Mouse (Mus musculus) c-Kit-positive CD71-positive TER-119-negative erythroid progenitor cells, embryonic 14.5 days (primary cell): Measurements from ENCODE around the gene Tm4sf1.

ENCODE experiments used
- DNase-seq: peaks from one replicate; pipeline ENCODE4 v3.0.0-alpha.2; 2013; ENCODE audit warnings: low read depth

The Tm4sf1 gene

DNA sequence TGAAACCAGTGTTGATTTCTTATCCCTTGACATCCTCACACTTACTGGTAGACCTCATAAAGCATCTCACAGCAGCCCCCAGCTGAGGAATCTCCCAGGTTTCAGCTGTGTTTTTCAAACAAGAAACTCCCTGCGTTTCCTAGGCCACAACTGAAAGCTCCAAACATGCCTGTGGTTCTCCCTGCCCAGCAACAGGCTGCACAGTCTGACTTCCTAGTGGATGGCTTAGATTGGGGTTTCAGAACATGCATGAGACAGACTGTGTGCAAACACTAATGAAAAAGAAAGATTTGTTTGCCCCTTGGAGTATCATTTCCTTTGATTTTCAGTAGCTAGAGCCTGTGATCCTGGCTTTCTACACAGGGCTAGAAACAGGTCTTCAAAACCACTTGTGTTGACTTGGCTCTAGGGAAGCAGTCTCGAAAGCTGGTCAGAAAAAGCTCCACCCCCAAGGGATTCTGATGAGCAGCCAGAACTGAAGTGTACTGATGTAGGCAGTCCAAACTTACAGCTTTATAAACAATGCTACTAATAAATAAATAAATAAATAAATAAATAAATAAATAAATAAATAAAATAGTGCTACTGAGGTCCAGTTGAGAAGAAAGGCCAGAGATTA, at the start of gene Tm4sf1:
Gene Tm4sf1 (minus strand): TSS at position 68 of the 619 bp plus-strand sequence.
- no peak for DNase-seq

DNA sequence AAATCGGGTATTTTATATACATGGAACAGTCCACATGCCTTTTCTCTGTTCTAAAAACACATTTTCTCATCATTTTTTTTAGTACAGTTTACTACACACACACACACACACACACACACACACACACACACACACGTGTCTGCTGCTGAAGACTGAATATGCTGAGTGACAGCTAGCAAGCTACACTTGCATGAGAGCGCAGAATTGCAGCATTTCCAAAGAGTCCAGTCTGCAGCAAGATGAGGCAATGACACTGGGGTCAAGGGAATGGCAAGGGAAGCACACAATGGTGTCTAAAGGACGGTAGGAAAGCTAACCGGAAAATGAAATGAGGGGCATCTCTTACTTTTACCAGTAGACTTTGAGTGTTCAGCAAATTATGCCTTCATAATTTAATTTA, 43.0 kb upstream of the Tm4sf1 start:
- DNase-seq, result no peak

DNA sequence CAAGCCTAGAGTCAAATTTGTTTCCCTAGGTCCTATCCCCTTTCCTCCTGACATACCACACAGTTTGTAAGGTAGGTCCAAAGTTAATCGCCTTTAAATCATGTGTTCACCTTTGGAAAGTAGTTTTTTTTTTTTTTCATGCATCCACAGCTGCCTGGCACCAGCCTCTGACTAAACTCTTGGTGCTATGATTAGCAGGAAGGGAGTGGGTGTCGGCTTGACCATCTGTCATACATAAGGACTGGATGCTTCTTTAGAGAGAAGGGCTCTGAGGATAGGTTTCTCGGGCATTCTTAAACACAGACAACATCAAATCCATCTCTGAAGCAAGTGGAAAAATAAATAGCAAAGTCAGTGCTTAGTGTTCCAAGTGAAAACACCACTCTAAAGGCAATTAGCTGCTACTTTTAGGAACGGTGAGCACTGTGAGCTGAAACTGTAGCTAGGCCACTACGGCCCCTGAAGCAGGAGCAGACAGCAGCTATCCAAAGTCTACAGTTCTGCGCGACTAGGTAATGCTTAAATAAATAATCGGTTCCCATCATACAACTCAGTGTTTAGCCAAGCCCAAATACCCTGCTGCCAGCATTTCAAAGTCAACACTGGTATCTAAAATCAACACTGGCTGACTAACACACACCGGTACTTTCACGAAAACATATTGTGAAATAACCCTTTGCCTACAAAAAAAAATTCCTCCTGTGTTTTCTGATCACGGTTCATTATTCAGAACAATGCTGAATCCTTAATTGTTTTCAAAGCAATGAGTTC, 42.2 kb upstream of the Tm4sf1 start:
- no peak for DNase-seq

DNA sequence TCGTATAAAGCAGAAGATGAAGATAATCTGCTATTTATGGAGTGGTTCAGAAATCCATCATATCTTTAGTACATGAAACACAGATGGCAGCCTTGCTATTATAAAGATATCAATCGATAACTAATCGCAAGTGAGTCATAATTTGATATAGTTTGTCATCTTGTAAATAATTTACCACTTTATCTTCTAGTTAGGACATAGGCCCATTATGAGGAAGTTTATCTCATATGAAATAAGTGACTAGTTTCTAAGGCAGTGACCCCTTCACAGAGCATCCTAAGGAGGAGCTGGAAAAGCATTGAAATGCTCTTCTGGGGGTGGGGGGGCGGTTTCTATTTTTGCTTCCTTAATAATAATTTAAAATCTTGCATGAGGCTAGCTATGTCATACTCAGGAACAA, 41.2 kb upstream of the Tm4sf1 start:
- no peak for DNase-seq

DNA sequence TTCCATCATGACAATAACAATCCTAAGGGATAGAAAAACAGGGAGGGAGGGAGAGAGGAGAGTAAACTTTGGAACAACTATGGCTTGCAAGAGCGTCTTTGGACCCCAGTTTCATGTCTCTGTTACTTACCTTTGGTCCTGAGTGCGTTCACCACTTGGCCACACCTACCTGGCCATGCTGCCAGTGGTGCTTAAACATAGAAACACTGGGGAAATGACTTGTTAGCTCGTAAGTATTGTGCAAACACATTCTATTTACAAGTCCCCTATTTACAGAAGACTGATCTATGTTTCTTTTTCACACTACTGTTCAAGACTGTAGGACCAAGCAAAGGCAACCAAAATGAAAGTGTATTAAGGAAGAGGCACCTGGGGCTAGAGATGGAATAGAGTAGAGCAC, 39.5 kb upstream of the Tm4sf1 start:
- DNase-seq, result no peak

DNA sequence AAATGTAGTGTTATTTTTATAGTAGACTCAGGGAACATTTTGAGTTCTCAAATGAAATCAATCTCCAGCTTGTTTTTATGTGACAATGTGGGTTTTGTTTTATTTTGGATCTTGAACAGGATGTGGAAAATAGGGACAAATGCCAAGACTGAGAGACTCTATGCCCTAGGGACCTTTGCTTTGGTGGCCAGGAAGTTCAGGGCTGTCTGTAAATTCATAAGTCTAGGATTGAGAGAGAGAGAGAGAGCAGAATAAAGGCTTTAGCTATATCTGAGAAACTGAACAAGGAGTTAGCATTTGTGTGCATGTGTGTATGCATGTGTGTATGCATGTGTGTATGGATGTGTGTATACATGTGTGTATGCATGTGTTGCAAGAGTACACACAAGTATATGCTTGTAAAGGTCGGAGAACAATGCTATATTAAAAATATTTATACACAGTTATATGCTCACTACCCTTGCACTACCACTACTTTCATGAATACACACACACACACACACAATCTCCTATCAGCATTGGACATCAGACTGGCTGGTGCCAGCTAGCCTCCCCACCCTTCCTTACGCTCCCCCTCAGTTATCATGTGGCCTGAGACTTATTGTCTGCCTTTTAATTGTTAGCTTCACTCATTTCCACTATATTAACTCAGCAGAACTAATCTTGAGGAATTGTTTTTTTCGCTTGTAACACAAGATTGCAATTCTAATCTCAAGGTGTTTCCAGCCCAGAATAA, 33.5 kb upstream of the Tm4sf1 start:
- DNase-seq, result no peak

DNA sequence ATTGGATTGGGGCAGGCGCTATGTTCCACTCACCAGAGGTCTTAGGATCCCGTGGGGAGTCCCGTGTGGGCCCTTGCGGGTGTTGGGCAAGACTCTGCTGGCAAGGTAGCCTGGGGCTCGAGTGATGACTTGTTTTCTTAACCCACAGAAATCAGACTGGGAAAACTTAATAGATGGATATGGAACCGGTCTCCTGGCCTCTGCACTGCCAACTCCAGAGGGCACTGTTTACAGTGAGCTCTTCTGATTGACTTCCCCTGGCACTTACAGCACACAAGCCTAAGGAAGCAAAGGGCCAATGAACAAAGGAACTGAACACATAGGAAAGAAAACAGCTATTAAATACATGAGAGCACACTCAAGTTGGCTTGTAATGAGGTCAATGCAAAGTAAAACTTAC, 26.2 kb upstream of the Tm4sf1 start:
- DNase-seq, result no peak

DNA sequence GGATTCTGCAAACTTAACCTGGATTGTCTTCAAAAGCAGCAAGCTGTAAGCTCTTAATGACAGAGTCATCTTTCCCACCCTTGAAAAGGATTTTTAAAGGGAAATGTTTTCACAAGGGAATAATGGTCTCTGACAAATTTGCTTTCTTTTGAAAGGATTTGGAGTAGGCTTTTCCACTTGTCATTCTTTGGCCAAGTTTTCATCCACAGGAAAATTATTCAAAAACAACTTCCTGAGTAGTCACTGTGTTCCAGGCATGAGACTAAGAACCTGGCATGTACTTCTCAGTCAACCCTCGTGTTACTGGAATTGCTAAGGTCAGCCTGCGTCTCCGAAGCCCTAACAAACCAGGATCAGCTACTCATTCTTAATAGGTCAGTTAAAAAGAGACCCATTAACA, 5.3 kb upstream of the Tm4sf1 start:
- DNase-seq, result no peak

DNA sequence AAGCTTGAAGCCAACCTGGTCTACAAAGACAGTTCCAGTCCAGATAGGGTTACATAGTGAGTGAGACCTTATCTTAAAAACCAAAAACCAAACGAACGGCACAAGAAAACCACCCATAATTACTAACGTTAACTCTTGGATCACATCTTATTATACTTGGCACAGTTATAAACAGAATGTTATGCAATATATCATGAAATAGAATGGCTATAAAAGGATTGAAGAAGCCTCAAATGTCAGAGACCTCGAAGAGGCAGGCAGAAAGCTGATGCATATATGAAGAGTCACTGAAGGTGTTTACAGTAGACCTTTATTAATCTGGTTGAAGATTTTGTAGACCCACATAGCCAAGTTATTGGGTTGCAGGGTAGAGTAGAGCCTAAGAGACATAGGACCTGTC, 3.8 kb upstream of the Tm4sf1 start:
- DNase-seq, result no peak

DNA sequence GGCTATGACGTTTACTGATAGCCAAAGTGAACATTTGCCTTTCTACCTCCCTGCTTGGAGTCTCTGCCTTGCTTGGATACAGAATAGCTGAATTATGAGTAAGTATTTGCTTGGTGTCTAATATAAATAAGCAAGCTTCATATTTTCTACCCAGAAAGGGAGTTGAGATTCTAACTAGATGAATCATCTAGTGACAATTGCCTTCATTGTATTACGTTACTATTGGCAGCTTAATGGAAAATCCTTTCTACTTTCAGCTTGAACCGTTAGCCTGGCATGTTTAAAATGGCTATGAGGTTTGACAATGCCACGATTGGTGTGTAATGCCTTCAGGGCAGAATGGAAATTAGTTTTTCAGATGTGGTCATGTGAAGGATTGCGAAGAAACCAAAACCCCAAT, 2.7 kb upstream of the Tm4sf1 start:
- DNase-seq, result no peak

DNA sequence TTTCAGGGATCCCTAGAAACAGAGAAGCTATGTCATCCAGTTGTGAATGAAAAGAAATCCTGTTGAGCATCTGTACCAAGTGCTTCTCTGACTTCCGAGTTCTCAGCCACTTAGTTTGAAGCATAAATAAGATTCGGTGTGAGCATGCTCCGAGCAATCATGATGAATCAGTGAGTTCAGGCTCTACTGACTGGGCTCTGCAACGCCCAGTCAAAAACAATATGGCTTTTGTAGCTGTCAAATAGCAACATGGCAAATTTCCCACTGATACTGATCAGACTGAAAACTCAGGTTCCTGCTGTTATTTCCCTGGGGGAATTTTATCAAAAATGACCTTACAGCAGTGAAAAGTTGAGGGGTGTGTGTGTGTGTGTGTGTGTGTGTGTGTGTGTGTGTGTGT, 2.3 kb upstream of the Tm4sf1 start:
- no peak for DNase-seq

DNA sequence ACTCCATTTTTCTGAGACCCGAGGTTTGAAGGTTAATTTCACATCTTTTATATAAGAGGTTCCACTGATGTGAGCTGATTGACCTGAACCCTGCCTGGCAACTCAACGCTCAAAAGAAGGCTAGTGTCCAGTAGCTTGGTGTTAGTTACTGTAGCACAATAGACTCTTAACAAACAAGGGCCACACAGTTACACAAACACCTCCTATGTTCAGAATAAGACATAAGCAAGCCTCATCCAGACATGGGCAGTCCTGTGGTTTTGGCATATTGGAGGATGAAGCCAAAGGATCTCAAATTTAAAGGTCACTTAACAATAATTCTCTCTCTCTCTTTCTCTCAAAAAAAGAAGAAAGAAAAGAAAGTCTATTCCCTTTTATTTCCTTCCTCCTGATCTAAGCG, 1.7 kb upstream of the Tm4sf1 start:
- no peak for DNase-seq

DNA sequence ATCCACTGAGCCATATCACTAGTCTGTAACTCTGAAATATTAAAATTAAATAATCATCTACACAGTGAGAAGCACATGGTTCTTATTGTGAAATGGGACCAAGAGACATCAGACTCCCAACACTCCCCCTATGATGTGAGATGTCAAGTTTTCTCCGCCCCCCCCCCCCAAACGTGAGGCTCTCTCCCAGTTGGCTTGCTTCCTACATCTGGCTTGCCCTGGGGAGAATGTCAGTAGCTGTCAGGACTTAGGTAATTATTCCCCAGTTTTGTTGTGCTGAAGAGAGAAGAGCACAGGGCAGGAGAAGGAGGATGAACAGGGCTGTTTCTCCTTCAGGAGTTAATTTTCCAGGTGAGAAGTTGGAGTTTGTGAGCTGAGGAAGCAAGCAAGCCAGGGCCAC, 1.1 kb upstream of the Tm4sf1 start:
- no peak for DNase-seq

DNA sequence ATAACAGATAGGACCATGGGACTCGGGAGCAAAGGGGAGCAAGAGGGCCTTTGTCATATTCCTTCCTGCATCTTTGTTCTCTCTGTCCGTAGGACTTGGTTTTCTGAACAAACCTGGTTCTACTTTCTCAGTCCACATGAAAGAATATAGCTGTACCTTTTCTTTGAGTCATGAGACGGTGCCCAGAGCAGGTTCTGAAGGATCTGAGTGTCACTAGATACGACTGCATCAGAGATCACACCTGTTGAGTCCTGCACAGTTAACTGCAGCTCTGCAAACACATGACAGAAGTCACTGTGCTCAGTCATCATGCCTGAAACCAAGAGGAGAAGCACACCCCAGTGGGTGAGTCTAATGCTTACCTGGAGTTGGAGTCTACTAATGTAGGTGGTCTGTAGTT, 422 bp downstream of the Tm4sf1 start:
- no peak for DNase-seq

DNA sequence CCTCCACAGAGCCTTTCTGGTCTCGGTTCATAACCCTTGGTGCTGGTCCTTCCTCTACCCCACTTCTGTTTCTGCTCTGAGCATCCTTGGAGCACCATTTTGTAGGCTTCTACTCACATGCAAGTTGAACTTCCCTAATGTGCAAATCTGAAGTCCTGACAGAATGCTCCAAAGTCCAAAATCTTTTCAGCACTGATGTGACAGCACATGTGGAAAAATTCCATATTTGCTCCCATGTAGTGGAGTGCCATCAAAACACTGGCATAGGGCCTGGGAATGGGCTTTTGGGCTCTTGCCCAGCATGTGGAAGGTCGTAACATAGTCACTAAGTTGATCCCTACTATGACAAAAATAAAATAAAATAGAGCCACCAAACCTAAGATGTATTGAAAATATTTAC, 3.8 kb downstream of the Tm4sf1 start:
- no peak for DNase-seq

DNA sequence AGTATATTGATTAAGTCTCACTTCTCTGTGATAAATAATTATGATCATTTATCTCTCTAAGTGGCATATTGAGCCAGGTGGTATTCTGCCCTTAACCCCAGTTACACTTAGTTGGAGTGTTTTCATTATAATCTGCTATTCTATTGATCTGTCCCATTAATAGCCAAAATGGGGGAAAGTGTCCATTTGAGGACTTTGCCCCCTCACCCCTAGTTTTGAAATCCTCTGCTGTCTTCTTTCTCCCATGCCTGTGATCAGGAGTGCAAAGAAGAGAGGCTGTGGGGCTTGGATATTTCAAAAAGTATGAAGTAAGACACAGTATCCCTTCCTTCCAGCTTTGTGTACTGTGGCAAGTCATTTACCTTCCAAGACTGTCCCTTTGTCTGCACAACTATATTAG, 5.2 kb downstream of the Tm4sf1 start:
- DNase-seq, result no peak

DNA sequence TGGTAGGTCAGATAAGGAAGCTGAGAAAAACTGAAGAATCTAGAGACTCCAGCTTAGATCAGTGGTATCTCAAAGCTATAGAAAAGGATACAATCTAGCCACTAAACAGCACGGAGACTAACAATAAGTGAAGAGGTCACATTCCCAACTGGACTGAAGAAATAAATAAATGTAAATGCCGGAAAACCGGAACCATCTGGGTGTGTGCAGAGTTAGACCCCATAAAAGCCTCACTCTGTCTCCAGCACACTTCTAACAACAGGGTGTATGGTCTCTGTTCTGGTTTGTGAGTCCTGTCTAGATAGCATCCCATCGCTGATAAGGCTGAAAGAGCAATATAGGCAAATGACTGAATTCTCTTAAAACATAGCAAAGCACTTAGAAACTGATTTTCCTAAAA, 6.2 kb downstream of the Tm4sf1 start:
- no peak for DNase-seq

DNA sequence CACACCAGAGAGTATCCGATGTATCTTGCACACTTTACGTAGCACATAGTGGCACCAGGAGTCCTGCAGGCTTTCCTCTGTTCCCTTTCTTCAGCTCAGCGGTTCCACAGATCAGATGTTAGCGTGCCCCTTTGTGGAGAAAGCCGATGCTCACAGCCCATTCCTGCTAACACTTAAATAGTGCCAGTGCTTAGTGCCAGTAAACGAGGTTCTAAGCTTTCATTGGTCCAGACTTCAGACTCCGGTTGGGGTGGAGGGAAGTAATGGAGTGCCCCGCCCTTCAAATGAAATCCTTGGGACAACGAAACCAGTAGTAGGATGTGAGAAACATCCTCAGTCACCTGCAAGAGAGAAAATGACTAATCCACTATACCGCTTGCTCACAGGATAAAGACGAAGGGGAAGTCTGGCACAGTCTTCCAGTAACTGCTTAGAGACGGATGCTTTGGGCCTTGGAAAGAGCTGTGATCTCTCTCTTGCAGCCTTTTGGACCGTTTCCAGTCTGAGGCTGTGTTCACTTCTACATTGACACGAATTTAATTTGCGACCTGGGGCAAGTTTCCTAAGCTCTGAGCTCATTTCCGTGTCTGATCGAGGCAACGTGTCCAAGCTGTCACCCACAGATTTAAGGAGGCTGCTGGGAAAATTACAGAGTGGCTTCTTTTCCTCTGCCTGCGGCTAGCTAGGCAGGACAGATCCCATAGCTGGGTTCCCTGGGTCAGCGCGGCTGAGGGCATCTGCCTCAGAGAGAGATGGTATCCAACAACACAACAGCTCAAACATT, 6.9 kb downstream of the Tm4sf1 start:
- DNase-seq, result no peak

DNA sequence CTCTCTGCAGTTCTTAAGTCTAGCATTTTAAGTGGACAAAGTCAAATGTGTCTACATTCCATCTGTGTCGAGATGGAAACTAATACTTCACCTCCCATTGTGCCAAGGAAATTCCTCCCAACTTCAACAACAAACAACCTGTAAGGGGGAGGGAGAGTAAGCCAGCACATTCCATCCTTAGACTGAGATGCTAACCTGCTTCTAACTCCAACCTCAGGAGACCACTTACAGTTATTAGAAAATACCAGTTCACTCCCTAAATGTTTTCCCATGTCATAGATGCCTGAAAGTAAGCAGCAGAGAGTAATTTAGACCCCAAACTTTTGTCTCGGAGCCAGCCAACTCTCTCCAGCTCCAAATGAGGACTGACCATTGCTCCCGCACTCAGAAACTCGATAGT, 7.9 kb downstream of the Tm4sf1 start:
- no peak for DNase-seq

DNA sequence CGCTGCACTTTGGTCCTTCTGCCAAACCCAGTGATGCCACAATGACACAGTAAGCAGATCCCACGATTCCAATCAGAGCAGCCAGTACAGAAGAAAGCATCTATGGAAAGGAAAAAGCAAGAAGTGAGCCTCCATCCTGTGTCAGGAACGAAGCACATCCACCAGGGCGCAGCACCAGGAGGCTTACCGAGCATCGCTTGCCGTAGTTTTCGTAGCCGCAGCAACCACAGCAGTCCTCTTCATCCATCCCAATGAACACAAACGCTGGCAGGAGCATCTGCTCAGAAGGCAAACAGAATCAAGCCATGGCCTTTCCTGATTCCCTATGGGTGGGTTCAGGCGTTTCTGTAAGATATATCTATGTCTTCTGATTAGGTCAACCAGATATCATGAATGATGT, 9.0 kb downstream of the Tm4sf1 start:
- no peak for DNase-seq

DNA sequence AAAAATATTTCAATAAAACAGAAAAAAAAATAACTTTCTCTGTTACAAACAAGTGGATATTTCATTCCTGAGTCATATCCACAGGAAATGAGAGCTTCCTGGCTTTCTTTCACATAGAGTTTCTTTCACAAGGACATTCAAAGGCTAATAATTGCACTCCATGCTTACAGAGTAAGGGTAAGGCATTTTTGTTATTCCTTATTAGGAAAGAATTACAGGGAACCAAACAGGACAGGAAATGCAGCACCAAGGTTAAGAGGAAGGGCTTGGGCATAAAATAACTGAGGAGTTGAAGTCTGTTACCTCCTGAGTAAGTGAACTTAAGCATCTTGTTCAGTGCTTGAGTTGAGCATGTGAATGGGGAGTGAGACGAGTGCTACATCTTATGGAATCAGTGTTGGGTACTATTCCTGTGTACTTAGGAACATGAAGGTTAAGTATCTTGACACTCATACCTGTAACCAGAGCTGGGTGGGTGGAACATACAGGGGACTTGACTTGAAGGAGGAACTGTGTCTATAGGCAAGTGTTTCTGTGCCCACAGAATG, 12.8 kb downstream of the Tm4sf1 start:
- no peak for DNase-seq
